Mouse (Mus musculus) hindbrain, postnatal 0 days (tissue): ENCODE measurements around the gene Exoc6. TPM values are rescaled to one million over a fixed set of nuclear protein-coding genes. Genes with fewer than 3 reads are reported as not detected.

Experiments
- ATAC-seq: fragments of 200-750 bp; cut with Nextera tagmentation; 2 replicates; pipeline ENCODE4 v1.8.0; 2017; ENCODE audit warnings: mild to moderate bottlenecking, moderate TSS enrichment, moderate library complexity
- DNase-seq: peaks from one replicate; pipeline ENCODE4 v3.0.0-alpha.2; 2015; ENCODE audit warnings: low spot score
- H3K27ac ChIP-seq: fragments of 300-500 bp; sonication (generic); 2 replicates; pipeline ENCODE4 v1.5.1; 2014; ENCODE audit warnings: mild to moderate bottlenecking
- H3K27me3 ChIP-seq: fragments of 300-500 bp; sonication (generic); 2 replicates; pipeline ENCODE4 v1.6.1; 2014; ENCODE audit warnings: low read length, mixed read lengths; ENCODE audit not compliant: insufficient read depth
- H3K36me3 ChIP-seq: fragments of 300-500 bp; sonication (generic); 2 replicates; pipeline ENCODE4 v1.6.1; 2014; ENCODE audit warnings: low read length, mixed read lengths; ENCODE audit not compliant: insufficient read depth
- H3K4me1 ChIP-seq: fragments of 300-500 bp; sonication (generic); 2 replicates; pipeline ENCODE4 v1.6.1; 2014; ENCODE audit warnings: antibody characterized with exemption, low read length, mixed read lengths; ENCODE audit not compliant: insufficient read depth
- H3K4me2 ChIP-seq: fragments of 300-500 bp; sonication (generic); 2 replicates; pipeline ENCODE4 v1.6.1; 2014; ENCODE audit warnings: low read depth, mild to moderate bottlenecking, low read length, moderate library complexity, mixed read lengths
- H3K4me3 ChIP-seq: fragments of 300-500 bp; sonication (generic); 2 replicates; pipeline ENCODE4 v1.5.1; 2014; ENCODE audit warnings: low read length
- H3K9ac ChIP-seq: fragments of 300-500 bp; sonication (generic); replicated peaks from 2 replicates; pipeline ENCODE4 v1.6.1; 2014; ENCODE audit warnings: mild to moderate bottlenecking, low read length, moderate library complexity, mixed read lengths
- H3K9me3 ChIP-seq: fragments of 300-500 bp; sonication (generic); 2 replicates; pipeline ENCODE4 v1.6.1; 2016; ENCODE audit warnings: low read length, mixed read lengths
- CTCF ChIP-seq: IDR thresholded peaks from 2 replicates; pipeline ENCODE4 v1.5.1; 2016; ENCODE audit warnings: antibody characterized with exemption, control low read depth, low read depth
- WGBS: fragments of 180-500 bp; shearing (Covaris S2); extraction: QIAGEN DNeasy Blood & Tissue Kit; methylation state at CpG from one replicate; pipeline ENCODE4 v1.1.7; 2014; 5-methylcytosine and 5-hydroxymethylcytosine counted together
- polyA plus RNA-seq: library from polyadenylated mRNA; unstranded; fragments of >200 nt; fragmentation: Nextera tagmentation; extraction: Ambion mirVana; gene quantifications from 2 replicates; pipeline ENCODE4 v1.2.1, GENCODE M21; 2015
- total RNA-seq: library from RNA; depleted of rRNA; stranded (reverse); fragments of >200 nt; gene quantifications from 2 replicates; pipeline ENCODE4 v1.2.3, GENCODE M21; 2014

Gene Exoc6
- total and polyA plus RNA-seq, 2 experiments from 2014 or later = 18.8 to 18.9 TPM

DNA sequence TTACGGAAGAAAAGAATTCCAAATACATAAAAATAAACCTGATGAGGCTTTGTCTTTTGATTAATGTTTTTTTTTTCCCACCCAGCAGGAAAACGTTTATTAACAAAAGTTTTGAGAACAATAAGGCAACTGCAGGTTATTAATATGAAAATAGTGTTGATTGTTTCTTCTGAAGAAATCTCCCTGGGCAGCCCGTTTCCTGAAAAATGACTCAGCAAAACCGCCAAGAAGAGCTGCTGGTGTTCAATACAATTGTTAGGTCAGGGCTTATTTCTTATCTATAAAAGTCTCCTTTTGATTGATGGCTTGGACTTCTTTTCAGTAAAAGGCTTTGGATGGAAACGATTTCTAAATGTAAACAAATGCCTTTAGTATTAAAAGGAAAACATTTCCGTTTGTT lies 21.6 kb upstream of the Exoc6 start:
- H3K27ac ChIP-seq = no peak overlapping the region
- ATAC-seq (no peak), DNase-seq (no peak)
- no peak for TF ChIP-seq CTCF
- H3K4me2 ChIP-seq = no peak overlapping the region
- no peaks in the 10 kb centered on the region for H3K4me1 ChIP-seq
- 46% methylated on average over 6 of the region's 6 CpGs for WGBS
- no peaks in the 10 kb centered on the region for H3K36me3 ChIP-seq
- H3K9me3 ChIP-seq = no peaks in the 10 kb centered on the region
- H3K9ac ChIP-seq = no peak overlapping the region
- H3K27me3 ChIP-seq = no peaks in the 10 kb centered on the region; the same call in 1 of the 2 replicates
- H3K4me3 ChIP-seq = no peak overlapping the region

DNA sequence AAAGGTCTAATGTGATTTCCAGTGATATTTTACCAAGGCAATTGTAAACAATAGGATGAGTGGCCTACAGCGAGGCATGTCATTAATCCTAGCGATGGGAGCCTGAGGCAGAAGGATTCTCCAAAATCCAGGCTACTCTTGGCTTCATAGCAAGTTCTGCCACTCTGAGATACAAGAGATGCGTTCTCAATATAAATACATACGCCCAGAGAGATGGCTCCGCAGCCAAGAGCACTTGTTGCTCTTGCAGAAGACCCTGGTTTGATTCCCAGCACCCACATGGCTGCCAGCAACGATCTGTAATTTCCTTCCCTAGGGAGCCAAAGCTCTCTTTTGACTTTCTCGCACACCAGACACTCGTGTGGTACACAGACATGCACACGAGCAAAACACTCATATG lies 20.9 kb upstream of the Exoc6 start:
- Histone ChIP-seq H3K27me3 (no peaks in the 10 kb centered on the region; the same call in 1 of the 2 replicates), H3K4me3 (no peak overlapping the region), H3K4me1 (no peaks in the 10 kb centered on the region), H3K9ac (no peak overlapping the region), H3K9me3 (no peaks in the 10 kb centered on the region), H3K36me3 (no peaks in the 10 kb centered on the region), H3K27ac (no peak overlapping the region), H3K4me2 (no peak overlapping the region)
- DNase-seq (no peak), ATAC-seq (no peak)
- TF ChIP-seq CTCF = no peak
- 93% methylated on average over 9 of the region's 9 CpGs for WGBS

DNA sequence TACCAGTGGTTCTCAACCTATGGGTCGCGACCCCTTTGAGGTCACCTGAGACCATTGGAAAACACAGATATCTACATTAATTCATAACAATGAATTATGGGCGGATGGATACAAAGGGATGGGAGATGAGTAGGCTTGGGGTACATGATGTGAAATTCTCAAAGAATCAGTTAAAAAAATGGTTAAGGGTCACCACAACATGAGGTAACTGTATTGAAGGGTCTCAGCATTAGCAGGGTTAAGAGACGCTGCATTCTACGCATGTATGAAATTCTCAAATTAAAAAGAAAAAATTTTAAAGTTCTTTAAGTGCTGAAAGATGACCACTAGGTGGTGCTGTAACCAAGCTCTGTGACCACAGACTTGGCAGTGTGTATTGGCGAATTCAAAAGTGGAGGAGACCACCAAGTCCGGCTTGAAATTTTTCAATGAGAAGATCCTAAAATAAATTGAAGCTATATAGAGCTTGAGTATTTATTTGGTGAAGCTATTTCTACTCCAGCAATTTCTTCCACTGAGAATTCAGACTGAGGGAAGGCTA lies 20.2 kb upstream of the Exoc6 start:
- no peak overlapping the region for H3K27ac ChIP-seq
- no peaks in the 10 kb centered on the region; the same call in 1 of the 2 replicates for H3K27me3 ChIP-seq
- no peak overlapping the region for H3K9ac ChIP-seq
- no peaks in the 10 kb centered on the region for H3K4me1 ChIP-seq
- no peaks in the 10 kb centered on the region for H3K36me3 ChIP-seq
- ATAC-seq = no peak
- H3K9me3 ChIP-seq = no peaks in the 10 kb centered on the region
- no peak overlapping the region for H3K4me2 ChIP-seq
- TF ChIP-seq CTCF = peak; percentile 74
- DNase-seq = peak; percentile 89
- 38% methylated on average over 7 of the region's 7 CpGs for WGBS
- no peak overlapping the region for H3K4me3 ChIP-seq

DNA sequence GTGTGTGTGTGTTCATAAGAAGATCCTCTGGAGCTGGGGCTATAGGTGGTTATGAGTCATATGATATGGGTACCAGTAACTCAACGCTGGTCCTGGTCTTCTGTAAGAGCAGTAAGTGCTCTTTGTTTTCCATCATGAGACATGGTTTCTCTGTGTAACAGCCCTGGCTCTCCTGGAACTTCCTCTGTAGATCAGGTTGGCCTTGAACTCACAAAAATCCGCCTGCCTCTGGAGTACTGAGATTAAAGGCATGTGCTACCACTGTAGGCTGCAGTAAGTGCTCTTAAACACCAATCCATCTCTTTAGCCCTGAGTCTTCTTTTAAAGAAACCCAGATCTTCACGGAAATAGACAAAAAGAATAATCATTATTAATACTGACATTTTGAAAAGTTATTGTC lies 19.6 kb upstream of the Exoc6 start:
- Histone ChIP-seq H3K4me1 (no peaks in the 10 kb centered on the region), H3K36me3 (no peaks in the 10 kb centered on the region), H3K4me2 (no peak overlapping the region), H3K9ac (no peak overlapping the region), H3K27ac (no peak overlapping the region), H3K9me3 (no peaks in the 10 kb centered on the region), H3K4me3 (no peak overlapping the region), H3K27me3 (no peaks in the 10 kb centered on the region; the same call in 1 of the 2 replicates)
- WGBS = 78% methylated on average over 3 of the region's 3 CpGs
- no peak for TF ChIP-seq CTCF
- ATAC-seq (no peak), DNase-seq (no peak)

DNA sequence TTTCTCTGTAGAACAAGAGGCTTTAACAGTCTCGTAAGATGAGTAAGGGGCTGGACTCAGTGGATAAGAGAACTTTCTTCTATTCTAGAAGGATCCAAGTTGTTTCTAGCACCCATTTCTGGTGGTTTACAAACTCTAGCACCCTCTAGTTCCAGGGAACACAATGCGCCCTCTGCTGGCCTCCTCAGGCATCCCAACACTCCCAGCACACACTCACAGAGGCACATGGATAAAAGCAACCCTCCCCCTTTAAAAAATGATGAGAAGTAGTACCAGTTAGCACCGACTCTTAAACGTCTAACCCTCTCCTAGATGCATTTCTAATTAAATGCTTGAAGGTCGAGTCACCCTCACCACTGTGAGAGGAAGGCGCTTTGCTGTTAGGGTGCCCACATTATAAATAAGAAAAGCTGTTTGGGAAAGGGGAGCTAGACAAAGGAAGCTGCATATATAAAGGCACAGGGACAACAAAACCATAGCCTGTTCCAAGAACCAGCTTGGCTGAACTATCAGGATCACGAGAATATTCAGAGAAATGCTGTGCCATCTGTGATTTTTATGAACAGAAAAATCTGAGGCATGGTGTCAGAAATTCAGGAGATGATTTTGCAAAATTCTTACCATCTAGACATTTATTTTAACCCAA lies 18.9 kb upstream of the Exoc6 start:
- no peak overlapping the region for H3K4me3 ChIP-seq
- H3K4me1 ChIP-seq = no peaks in the 10 kb centered on the region
- H3K27me3 ChIP-seq = no peaks in the 10 kb centered on the region; the same call in 1 of the 2 replicates
- ATAC-seq = no peak
- no peaks in the 10 kb centered on the region for H3K36me3 ChIP-seq
- H3K9ac ChIP-seq = no peak overlapping the region
- DNase-seq = no peak
- H3K4me2 ChIP-seq = no peak overlapping the region
- H3K9me3 ChIP-seq = no peaks in the 10 kb centered on the region
- 54% methylated on average over 7 of the region's 7 CpGs for WGBS
- TF ChIP-seq CTCF = peak; percentile 66
- H3K27ac ChIP-seq = no peak overlapping the region

DNA sequence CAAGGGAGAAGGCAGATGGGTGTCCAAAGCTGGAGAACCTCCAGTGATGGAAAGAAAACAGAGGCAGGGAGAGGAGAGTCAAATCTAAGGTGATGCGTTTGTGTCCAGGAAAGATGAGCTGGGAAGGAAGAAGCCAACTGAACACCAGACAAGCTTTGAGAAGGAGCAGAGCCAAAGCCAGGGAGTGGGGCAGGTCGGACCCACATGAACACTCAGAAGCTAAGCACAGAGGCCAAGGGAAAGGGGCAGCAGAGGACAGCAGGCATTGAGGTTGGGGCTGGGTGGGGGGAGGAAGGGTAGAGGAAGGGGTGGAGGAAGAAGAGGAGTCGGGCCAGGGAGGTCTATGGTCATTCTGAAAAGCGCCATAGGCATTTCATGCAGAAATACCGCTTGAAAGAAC lies 17.0 kb upstream of the Exoc6 start:
- H3K36me3 ChIP-seq = no peaks in the 10 kb centered on the region
- H3K9ac ChIP-seq = no peak overlapping the region
- DNase-seq (no peak), ATAC-seq (no peak)
- 81% methylated on average over 5 of the region's 5 CpGs for WGBS
- no peaks in the 10 kb centered on the region for H3K4me1 ChIP-seq
- no peaks in the 10 kb centered on the region; the same call in 1 of the 2 replicates for H3K27me3 ChIP-seq
- no peak overlapping the region for H3K27ac ChIP-seq
- no peak overlapping the region for H3K4me3 ChIP-seq
- TF ChIP-seq CTCF = no peak
- no peak overlapping the region for H3K4me2 ChIP-seq
- H3K9me3 ChIP-seq = no peaks in the 10 kb centered on the region

DNA sequence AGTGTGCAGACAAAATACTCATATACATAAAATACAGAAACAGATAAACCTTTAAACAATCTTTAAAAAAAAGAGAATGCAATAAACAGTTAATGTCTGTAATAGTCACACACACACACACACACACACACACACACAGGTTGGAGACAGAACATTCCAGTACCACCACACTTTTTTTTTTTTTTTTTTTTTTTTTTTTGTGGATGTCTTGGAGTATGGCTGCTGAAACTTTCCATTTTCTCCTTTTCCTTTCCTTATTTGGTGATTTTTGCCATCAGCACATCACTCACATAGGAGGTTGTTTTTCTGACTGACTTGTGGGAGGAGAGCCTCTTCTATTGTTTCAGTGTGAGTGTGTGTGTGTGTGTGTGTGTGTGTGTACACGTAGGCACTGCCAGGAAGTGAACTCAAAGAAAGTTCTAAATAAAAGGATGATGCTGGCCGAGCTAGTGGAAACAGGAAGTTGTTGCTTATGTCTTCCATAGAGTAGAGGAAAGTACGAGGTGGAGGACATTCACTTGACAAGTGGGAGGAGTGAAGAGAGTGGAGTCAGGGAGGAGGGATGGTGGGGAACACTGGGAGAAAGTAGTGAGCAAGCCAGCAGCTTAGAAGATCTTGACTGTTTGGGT lies 15.4 kb upstream of the Exoc6 start:
- H3K36me3 ChIP-seq = no peaks in the 10 kb centered on the region

More for the DNA sequence above, 15.4 kb upstream of the Exoc6 start:
- Histone ChIP-seq H3K27me3 (peaks cover 11% of the 10 kb centered on the region; the same call in 1 of the 2 replicates), H3K27ac (no peak overlapping the region), H3K9me3 (no peaks in the 10 kb centered on the region), H3K4me2 (no peak overlapping the region), H3K4me1 (no peaks in the 10 kb centered on the region), H3K9ac (no peak overlapping the region), H3K4me3 (no peak overlapping the region)
- DNase-seq (no peak), ATAC-seq (no peak)
- 55% methylated on average over 3 of the region's 3 CpGs for WGBS
- no peak for TF ChIP-seq CTCF
